Comparison of ENCODE assay signal across 8 mouse cellular contexts in genomic region chr17:83873363-83874141, GRCm38 (mm10). TPM values are rescaled to one million over a fixed set of nuclear protein-coding genes. Genes with fewer than 3 reads are reported as not detected.
DNase-seq lines count a peak whose midpoint lies in the region; ATAC-seq lines count a peak whose summit lies in the region.

No protein-coding gene starts in this region.

- DNase-seq in hindbrain, embryonic 11.5 days (ENCODE audit: low spot score) = no peak
- DNase-seq in kidney, adult 18-20 months = peak; percentile 23
- DNase-seq in mesoderm, embryonic 11.5 days (ENCODE audit: low read depth, low spot score) = peak; percentile 24
- no peak for DNase-seq in T-cell, adult 2 months (ENCODE audit: low spot score)
- no peak for DNase-seq in cerebellum, postnatal 4 days (ENCODE audit: low spot score in 2 of 2)
- no peak for DNase-seq in left cerebral cortex, postnatal 14 days (ENCODE audit: low spot score in 2 of 2)

- H3K9me3 ChIP-seq in hindbrain, embryonic 15.5 days = no peaks in the 10 kb centered on the region
- H3K9me3 ChIP-seq in hindbrain, embryonic 11.5 days (ENCODE audit: control insufficient read depth, low read length) = no peaks in the 10 kb centered on the region
- H3K9me3 ChIP-seq in embryonic facial prominence, embryonic 15.5 days (replicated peaks) = no peaks in the 10 kb centered on the region

- H3K27me3 ChIP-seq in hindbrain, embryonic 15.5 days = no peaks in the 10 kb centered on the region
- H3K27me3 ChIP-seq in hindbrain, embryonic 11.5 days (ENCODE audit: control insufficient read depth, insufficient read depth, low read length) = no peaks in the 10 kb centered on the region
- no peaks in the 10 kb centered on the region for H3K27me3 ChIP-seq in embryonic facial prominence, embryonic 15.5 days

- no peak for ATAC-seq in hindbrain, embryonic 15.5 days (ENCODE audit: low FRiP score, low read depth)
- ATAC-seq in hindbrain, embryonic 11.5 days (ENCODE audit: low FRiP score) = no peak
- peak; percentile 65 for ATAC-seq in embryonic facial prominence, embryonic 15.5 days (ENCODE audit: insufficient number of reproducible peaks, low FRiP score, low TSS enrichment, low read depth)

- H3K36me3 ChIP-seq in hindbrain, embryonic 15.5 days = no peaks in the 10 kb centered on the region
- H3K36me3 ChIP-seq in hindbrain, embryonic 11.5 days (ENCODE audit: control insufficient read depth, insufficient read depth, low read length) = no peaks in the 10 kb centered on the region
- no peaks in the 10 kb centered on the region for H3K36me3 ChIP-seq in embryonic facial prominence, embryonic 15.5 days

- H3K4me2 ChIP-seq in hindbrain, embryonic 15.5 days = peak overlapping the region; percentile 41
- no peak overlapping the region for H3K4me2 ChIP-seq in hindbrain, embryonic 11.5 days (replicated peaks; ENCODE audit: low read depth, low read length)
- 0 out of 2 replicates have a peak overlapping the region, but pooled peaks have one; percentile 38 for H3K4me2 ChIP-seq in embryonic facial prominence, embryonic 15.5 days (replicated peaks)

- H3K4me3 ChIP-seq in hindbrain, embryonic 15.5 days = no peak overlapping the region
- H3K4me3 ChIP-seq in hindbrain, embryonic 11.5 days (ENCODE audit: low read depth, low read length) = no peak overlapping the region
- no peak overlapping the region for H3K4me3 ChIP-seq in embryonic facial prominence, embryonic 15.5 days (replicated peaks)

- no peak overlapping the region for H3K9ac ChIP-seq in hindbrain, embryonic 15.5 days
- H3K9ac ChIP-seq in hindbrain, embryonic 11.5 days (ENCODE audit: low read depth, low read length) = no peak overlapping the region
- no peak overlapping the region for H3K9ac ChIP-seq in embryonic facial prominence, embryonic 15.5 days

- no peaks in the 10 kb centered on the region for H3K4me1 ChIP-seq in hindbrain, embryonic 15.5 days (replicated peaks)
- no peaks in the 10 kb centered on the region for H3K4me1 ChIP-seq in hindbrain, embryonic 11.5 days (replicated peaks; ENCODE audit: control insufficient read depth, insufficient read depth, low read length)
- H3K4me1 ChIP-seq in embryonic facial prominence, embryonic 15.5 days = peaks cover 15% of the 10 kb centered on the region

- intact Hi-C loops in left cerebral cortex, postnatal 14 days (cut with DNase I) = loop anchor here (5.0 kb wide), 1 partner anchor 509 kb away; no protein-coding TSS in a partner anchor

- no peak overlapping the region for H3K27ac ChIP-seq in hindbrain, embryonic 15.5 days (replicated peaks)
- H3K27ac ChIP-seq in hindbrain, embryonic 11.5 days (ENCODE audit: low read depth, low read length) = no peak overlapping the region
- H3K27ac ChIP-seq in embryonic facial prominence, embryonic 15.5 days (replicated peaks) = peak overlapping the region; percentile 65

- 64% methylated on average over 19 of the region's 19 CpGs for WGBS in hindbrain, embryonic 15.5 days
- WGBS in hindbrain, embryonic 11.5 days = 62% methylated on average over 19 of the region's 19 CpGs
- 71% methylated on average over 19 of the region's 19 CpGs for WGBS in embryonic facial prominence, embryonic 15.5 days

RNA-seq across cellular contexts. Expression of gene Haao, which starts 25.8 kb away (rescaled TPM):
- polyA plus RNA-seq in hindbrain, embryonic 15.5 days (2015; fragmentation: Nextera tagmentation; extraction: Ambion mirVana) = 0.10 and 0.29 TPM in 2 replicates
- polyA plus RNA-seq in hindbrain, embryonic 11.5 days (2014; fragmentation: Nextera tagmentation; extraction: Ambion mirVana) = 0.18 TPM in 1 of 2 replicates, not detected in the other
- polyA plus RNA-seq in embryonic facial prominence, embryonic 15.5 days (2015; fragmentation: Nextera tagmentation; extraction: Ambion mirVana) = 1.1 and 1.6 TPM in 2 replicates
- total RNA-seq in left cerebral cortex, postnatal 14 days (2021) = under 1 TPM in 1 of 2 experiments, not detected in 1; 0.36 TPM

Comparison
In these comparisons a context has a peak if more than half of its experiments do, and no peak if none do; other contexts are left out.
1. DNase-seq: peak in kidney, adult 18-20 months (single experiment) and mesoderm, embryonic 11.5 days (single experiment); none in hindbrain, embryonic 11.5 days (single experiment), T-cell, adult 2 months (single experiment), cerebellum, postnatal 4 days (0 of 2) and left cerebral cortex, postnatal 14 days (0 of 2).